Mouse (Mus musculus): ENCODE measurements around the gene Grhl3. TPM values are rescaled to one million over a fixed set of nuclear protein-coding genes. Genes with fewer than 3 reads are reported as not detected.

Grhl3 gene
- polyA plus RNA-seq, 1 experiment = 0.69 TPM

DNA sequence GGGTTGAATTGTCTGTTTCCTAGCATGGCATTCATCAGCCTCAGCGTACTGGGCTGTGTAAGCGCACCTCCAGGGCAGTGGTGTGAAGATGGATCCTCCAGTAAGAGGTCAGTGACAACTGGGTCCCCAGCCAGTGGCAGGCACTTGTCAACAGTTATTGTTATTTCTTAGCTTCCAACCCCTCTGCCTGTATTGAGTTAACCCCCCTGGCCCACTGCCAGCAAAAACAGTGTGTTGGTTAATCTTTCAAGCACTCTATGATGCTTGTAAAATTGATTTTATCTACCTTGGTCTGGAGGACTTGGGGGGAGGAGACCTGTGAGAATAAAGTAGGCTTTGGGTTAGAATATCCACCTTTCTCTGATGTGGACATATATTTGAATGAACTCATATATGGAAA, 29.1 kb downstream of the Grhl3 start:
- Histone ChIP-seq H3K27me3 (ENCODE audit: control insufficient read depth, insufficient read depth, low read length) (no peaks in the 10 kb centered on the region), H3K4me1 (ENCODE audit: control insufficient read depth, insufficient read depth, low read length) (no peaks in the 10 kb centered on the region), H3K4me3 (ENCODE audit: control insufficient read depth, low read depth, low read length) (no peak overlapping the region), H3K27ac (ENCODE audit: control insufficient read depth, insufficient read depth, low read depth, low read length) (no peak overlapping the region), H3K36me3 (ENCODE audit: control insufficient read depth, insufficient read depth, low read length) (no peaks in the 10 kb centered on the region)
- no peak for TF ChIP-seq CTCF (IDR thresholded peaks at IDR 0.05; ENCODE audit: control insufficient read depth, insufficient read depth, insufficient replicate concordance, low read depth, low read length)
- TF ChIP-seq POLR2A (IDR thresholded peaks at IDR 0.05; ENCODE audit: control insufficient read depth, low read depth, low read length) = no peak

DNA sequence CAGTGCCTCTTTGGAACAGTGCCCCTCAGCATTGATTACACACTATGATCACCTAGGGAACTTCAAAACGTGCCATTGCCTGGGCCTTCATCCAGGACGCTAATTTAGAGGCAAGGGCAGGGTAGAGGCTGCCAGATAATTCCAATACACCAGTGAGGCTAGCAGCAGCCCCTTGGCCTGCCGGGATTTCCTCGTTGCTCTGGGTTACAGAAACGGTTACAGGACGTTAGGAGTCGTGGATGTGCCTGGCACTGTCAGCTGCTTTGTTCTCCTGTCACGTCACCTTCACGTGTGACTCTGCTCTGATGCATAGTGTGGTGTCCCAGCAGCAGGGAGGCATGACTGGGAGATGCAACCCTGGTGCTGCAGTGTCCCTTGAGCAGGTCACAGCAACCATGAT, 33.4 kb downstream of the Grhl3 start:
- H3K36me3 ChIP-seq (ENCODE audit: control insufficient read depth, insufficient read depth, low read length) = no peaks in the 10 kb centered on the region
- no peaks in the 10 kb centered on the region for H3K4me1 ChIP-seq (ENCODE audit: control insufficient read depth, insufficient read depth, low read length)
- H3K4me3 ChIP-seq (ENCODE audit: control insufficient read depth, low read depth, low read length) = no peak overlapping the region
- H3K27me3 ChIP-seq (ENCODE audit: control insufficient read depth, insufficient read depth, low read length) = no peaks in the 10 kb centered on the region
- H3K27ac ChIP-seq (ENCODE audit: control insufficient read depth, insufficient read depth, low read depth, low read length) = no peak overlapping the region
- TF ChIP-seq CTCF (IDR thresholded peaks at IDR 0.05; ENCODE audit: control insufficient read depth, insufficient read depth, insufficient replicate concordance, low read depth, low read length) (no peak), POLR2A (IDR thresholded peaks at IDR 0.05; ENCODE audit: control insufficient read depth, low read depth, low read length) (no peak)

DNA sequence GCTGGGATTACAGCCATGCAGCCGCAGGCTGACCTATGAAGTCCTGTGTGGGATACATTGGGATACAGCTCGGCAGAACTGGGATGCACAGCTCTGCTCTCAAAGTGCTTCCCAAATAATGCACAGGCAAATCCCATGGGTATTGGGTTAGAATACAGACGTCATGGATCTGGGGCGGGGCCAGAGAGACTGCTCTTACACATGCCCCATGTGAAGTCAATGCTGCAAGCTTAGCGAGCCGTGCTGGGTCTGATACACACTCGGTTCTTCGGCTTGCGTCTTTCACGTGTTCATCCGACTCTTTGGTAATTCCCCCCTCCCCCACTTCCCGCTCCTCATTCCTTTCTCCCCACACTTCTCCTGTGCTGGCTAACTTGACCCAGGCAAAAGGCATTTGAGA, 34.4 kb downstream of the Grhl3 start:
- TF ChIP-seq CTCF (IDR thresholded peaks at IDR 0.05; ENCODE audit: control insufficient read depth, insufficient read depth, insufficient replicate concordance, low read depth, low read length) (no peak), POLR2A (IDR thresholded peaks at IDR 0.05; ENCODE audit: control insufficient read depth, low read depth, low read length) (no peak)
- no peaks in the 10 kb centered on the region for H3K36me3 ChIP-seq (ENCODE audit: control insufficient read depth, insufficient read depth, low read length)
- no peaks in the 10 kb centered on the region for H3K4me1 ChIP-seq (ENCODE audit: control insufficient read depth, insufficient read depth, low read length)
- H3K4me3 ChIP-seq (ENCODE audit: control insufficient read depth, low read depth, low read length) = no peak overlapping the region
- no peak overlapping the region for H3K27ac ChIP-seq (ENCODE audit: control insufficient read depth, insufficient read depth, low read depth, low read length)
- no peaks in the 10 kb centered on the region for H3K27me3 ChIP-seq (ENCODE audit: control insufficient read depth, insufficient read depth, low read length)

DNA sequence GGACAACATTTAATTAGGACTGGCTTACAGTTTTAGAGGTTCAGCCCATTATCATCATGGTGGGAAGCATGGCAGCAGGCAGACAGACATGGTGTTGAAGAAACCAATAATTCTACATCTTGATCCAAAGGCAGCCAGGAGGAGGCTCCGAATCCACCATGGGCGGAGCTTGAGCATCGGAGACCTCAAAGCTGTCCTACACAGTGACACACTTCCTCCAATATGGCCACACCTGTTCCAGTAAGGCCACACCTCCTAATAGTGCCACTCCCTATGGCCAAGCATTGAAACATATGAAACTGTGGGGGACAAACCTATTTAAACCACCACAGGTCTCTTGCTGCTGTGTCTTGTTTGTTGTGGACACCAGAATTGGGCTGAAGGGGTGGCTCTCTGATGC, 38.4 kb downstream of the Grhl3 start:
- TF ChIP-seq CTCF (IDR thresholded peaks at IDR 0.05; ENCODE audit: control insufficient read depth, insufficient read depth, insufficient replicate concordance, low read depth, low read length) = no peak
- TF ChIP-seq POLR2A (IDR thresholded peaks at IDR 0.05; ENCODE audit: control insufficient read depth, low read depth, low read length) = no peak
- Histone ChIP-seq H3K27ac (ENCODE audit: control insufficient read depth, insufficient read depth, low read depth, low read length) (no peak overlapping the region), H3K36me3 (ENCODE audit: control insufficient read depth, insufficient read depth, low read length) (no peaks in the 10 kb centered on the region), H3K27me3 (ENCODE audit: control insufficient read depth, insufficient read depth, low read length) (no peaks in the 10 kb centered on the region), H3K4me3 (ENCODE audit: control insufficient read depth, low read depth, low read length) (no peak overlapping the region), H3K4me1 (ENCODE audit: control insufficient read depth, insufficient read depth, low read length) (no peaks in the 10 kb centered on the region)

DNA sequence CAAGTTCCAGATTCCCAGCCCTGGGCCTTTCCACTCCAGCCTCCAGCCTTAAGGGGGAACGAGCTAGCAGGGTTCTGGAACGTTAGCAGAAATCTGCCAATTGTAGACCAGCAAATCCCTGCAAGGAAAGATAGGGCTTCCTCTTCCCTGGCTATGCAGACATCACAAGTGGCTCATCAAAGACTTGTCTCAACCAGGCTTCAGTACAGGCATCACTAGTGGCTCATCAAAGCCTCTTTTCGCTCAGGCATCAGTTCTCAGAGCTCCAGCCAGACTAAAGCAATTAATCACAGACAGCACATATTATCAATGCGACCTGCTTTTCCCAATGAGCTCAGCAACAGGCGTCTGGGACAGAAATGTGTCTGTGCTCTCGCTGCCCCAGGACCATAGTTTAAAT, 40.4 kb downstream of the Grhl3 start:
- no peak overlapping the region for H3K4me3 ChIP-seq (ENCODE audit: control insufficient read depth, low read depth, low read length)
- H3K36me3 ChIP-seq (ENCODE audit: control insufficient read depth, insufficient read depth, low read length) = no peaks in the 10 kb centered on the region
- no peaks in the 10 kb centered on the region for H3K27me3 ChIP-seq (ENCODE audit: control insufficient read depth, insufficient read depth, low read length)
- H3K27ac ChIP-seq (ENCODE audit: control insufficient read depth, insufficient read depth, low read depth, low read length) = no peak overlapping the region
- no peaks in the 10 kb centered on the region for H3K4me1 ChIP-seq (ENCODE audit: control insufficient read depth, insufficient read depth, low read length)
- TF ChIP-seq POLR2A (IDR thresholded peaks at IDR 0.05; ENCODE audit: control insufficient read depth, low read depth, low read length) (no peak), CTCF (IDR thresholded peaks at IDR 0.05; ENCODE audit: control insufficient read depth, insufficient read depth, insufficient replicate concordance, low read depth, low read length) (no peak)

DNA sequence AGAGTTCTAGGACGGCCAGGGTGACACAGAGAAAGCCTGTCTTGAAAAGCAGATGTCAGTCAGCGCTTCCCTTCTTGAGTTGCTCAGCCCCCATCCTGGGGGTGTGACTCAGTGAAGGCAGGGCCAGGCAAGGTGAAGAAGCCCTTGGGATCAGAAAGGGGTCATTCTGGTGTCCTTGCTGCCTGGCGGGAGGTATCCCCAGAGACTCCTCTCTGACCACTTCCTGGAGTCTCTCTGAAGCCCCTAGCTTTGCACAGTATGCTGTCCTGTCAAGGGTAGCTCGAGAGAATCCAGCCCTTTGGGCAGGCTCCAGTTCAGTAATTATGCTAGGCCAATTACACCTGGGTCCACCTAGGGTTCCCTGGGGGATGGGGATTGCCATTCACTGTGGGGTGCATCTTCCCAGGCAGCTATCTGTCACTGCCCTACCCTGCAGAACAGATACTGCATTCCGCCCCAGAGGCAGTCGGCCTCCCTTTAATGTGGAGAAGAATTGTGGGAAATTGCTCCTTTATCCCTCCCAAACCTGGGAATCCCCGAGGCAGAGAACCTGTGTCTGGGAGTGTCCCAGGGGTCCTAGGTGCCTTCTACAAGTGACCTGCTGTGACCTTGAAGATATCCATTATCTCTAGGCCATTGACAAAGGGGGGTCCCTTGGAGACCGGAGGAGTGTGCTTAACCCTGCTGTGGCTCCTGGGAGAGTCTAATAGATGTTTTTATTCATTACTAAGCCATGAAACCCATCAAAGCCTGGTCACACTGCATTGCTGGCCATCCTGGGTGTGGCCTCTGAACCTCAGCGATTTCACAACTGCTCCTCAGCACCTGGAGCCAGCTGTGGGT, 41.4 kb downstream of the Grhl3 start:
- Histone ChIP-seq H3K27me3 (ENCODE audit: control insufficient read depth, insufficient read depth, low read length) (no peaks in the 10 kb centered on the region), H3K27ac (ENCODE audit: control insufficient read depth, insufficient read depth, low read depth, low read length) (no peak overlapping the region), H3K4me3 (ENCODE audit: control insufficient read depth, low read depth, low read length) (no peak overlapping the region), H3K4me1 (ENCODE audit: control insufficient read depth, insufficient read depth, low read length) (no peaks in the 10 kb centered on the region), H3K36me3 (ENCODE audit: control insufficient read depth, insufficient read depth, low read length) (no peaks in the 10 kb centered on the region)
- TF ChIP-seq CTCF (IDR thresholded peaks at IDR 0.05; ENCODE audit: control insufficient read depth, insufficient read depth, insufficient replicate concordance, low read depth, low read length) = no peak
- TF ChIP-seq POLR2A (IDR thresholded peaks at IDR 0.05; ENCODE audit: control insufficient read depth, low read depth, low read length) = no peak

DNA sequence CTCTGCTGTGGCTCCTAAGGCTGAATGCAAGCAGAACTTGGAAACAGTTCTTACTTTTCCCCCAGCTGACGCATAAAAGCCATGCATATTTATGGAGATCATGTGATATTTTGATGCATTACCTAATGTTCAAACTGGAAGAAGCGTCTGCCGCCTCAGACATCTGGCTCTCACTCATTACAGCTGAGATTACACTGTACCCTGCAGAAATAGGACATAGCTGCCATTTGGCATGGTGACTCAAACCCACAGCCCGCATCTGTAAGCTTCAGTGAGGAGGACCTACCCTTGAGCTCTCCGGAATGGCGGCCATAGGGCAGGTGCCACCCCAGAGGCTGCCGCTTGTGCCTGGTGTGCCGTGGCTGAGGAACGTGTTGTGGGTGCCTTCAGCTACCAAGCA, 42.2 kb downstream of the Grhl3 start:
- Histone ChIP-seq H3K36me3 (ENCODE audit: control insufficient read depth, insufficient read depth, low read length) (no peaks in the 10 kb centered on the region), H3K4me3 (ENCODE audit: control insufficient read depth, low read depth, low read length) (no peak overlapping the region), H3K27ac (ENCODE audit: control insufficient read depth, insufficient read depth, low read depth, low read length) (no peak overlapping the region), H3K27me3 (ENCODE audit: control insufficient read depth, insufficient read depth, low read length) (no peaks in the 10 kb centered on the region), H3K4me1 (ENCODE audit: control insufficient read depth, insufficient read depth, low read length) (no peaks in the 10 kb centered on the region)
- TF ChIP-seq POLR2A (IDR thresholded peaks at IDR 0.05; ENCODE audit: control insufficient read depth, low read depth, low read length) (no peak), CTCF (IDR thresholded peaks at IDR 0.05; ENCODE audit: control insufficient read depth, insufficient read depth, insufficient replicate concordance, low read depth, low read length) (no peak)

Measured in testis, adult 2 months (tissue).